Mouse (Mus musculus): ENCODE results near the gene Kcnn4. TPM values are rescaled to one million over a fixed set of nuclear protein-coding genes. Genes with fewer than 3 reads are reported as not detected.

Kcnn4 gene
- 5.2 and 10.9 TPM in 2 replicates for polyA plus RNA-seq (2015; fragmentation: Nextera tagmentation; extraction: Ambion mirVana)

DNA sequence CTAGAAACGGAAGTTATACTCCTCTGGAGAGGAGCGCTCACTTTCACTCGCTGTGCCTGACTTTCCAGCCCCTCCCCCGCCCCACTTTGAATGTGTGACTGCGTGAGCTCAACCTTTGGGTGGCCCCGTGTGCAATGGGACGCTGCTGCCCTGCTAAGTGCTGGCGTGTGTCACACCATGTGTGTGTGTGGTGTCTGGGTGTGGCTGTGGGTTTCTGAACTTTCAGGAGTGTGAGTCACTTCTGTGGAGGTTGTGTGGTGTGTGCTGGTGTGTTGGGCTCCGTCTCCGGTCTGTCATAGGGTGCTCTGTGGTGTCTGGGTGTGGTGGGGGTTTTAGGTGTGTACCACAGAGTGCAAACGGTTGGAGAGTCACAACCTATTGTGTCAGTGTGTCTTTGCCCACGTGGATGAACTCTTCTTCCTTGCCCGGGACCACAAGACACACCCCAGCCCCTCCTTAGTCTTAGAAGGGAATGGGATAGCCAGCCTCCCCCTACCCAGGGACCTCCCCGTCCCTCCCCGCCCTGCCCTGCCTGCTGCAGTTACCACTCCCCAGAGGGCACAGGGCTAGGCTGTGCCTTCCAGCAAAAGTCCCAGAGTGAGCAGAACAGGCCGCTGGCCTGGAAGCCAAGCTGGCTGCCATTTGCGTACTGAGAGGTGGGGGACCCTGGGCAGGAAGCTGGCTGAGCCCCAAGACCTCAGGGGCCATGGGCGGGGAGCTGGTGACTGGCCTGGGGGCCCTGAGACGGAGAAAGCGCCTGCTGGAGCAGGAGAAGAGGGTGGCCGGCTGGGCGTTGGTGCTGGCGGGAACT lies at the start of gene Kcnn4:
Gene Kcnn4 (plus strand): TSS at position 533 of the 811 bp plus-strand sequence.
- 0 out of 2 replicates have a peak, but pooled peaks cover 2% of the 10 kb centered on the region for H3K27me3 ChIP-seq (ENCODE audit: control insufficient read depth, insufficient read depth, low read length)
- peak within 1 kb of the TSS; percentile 61 for H3K9ac ChIP-seq (ENCODE audit: low read length)
- peak; percentile 41; the same call in 1 of the 2 replicates for ATAC-seq (replicated peaks; ENCODE audit: extremely low read depth, insufficient read depth, low FRiP score)
- H3K4me3 ChIP-seq (ENCODE audit: low read length), result peak within 1 kb of the TSS; percentile 45
- 31% methylated on average over 23 of the region's 23 CpGs for WGBS
- H3K36me3 ChIP-seq (ENCODE audit: control insufficient read depth, insufficient read depth), result no peaks in the 10 kb centered on the region
- peak within 1 kb of the TSS; percentile 62; the same call in 1 of the 2 replicates for H3K27ac ChIP-seq (ENCODE audit: low read length)
- H3K4me2 ChIP-seq (ENCODE audit: low read depth, low read length), result peak within 1 kb of the TSS; percentile 37; the same call in 1 of the 2 replicates
- H3K9me3 ChIP-seq (replicated peaks; ENCODE audit: control insufficient read depth, low read length), result no peaks in the 10 kb centered on the region
- H3K4me1 ChIP-seq (ENCODE audit: control insufficient read depth, insufficient read depth, low read length), result peaks cover 8% of the 10 kb centered on the region

DNA sequence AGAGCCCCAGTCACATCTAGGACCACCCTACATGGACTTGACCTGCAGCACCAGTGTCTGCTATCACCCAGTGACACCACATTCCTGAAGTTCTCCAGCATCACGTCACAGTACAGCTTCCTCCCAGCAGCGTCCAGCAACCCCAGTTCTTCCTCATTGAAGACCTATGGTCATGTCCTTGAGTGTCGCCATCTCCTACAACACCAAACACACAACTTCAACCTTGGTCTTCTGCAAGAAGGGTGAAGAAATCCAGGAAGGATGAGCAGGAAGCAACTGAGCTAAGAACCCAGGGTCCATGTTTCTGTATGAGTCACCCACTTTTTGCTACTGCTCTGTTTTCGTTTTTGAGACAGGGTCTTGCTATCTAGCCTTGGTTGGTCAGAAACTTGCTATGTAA lies 47.5 kb upstream of the Kcnn4 start:
- Histone ChIP-seq H3K27me3 (ENCODE audit: control insufficient read depth, insufficient read depth, low read length) (no peaks in the 10 kb centered on the region), H3K27ac (ENCODE audit: low read length) (no peak overlapping the region), H3K36me3 (ENCODE audit: control insufficient read depth, insufficient read depth) (no peaks in the 10 kb centered on the region), H3K9me3 (replicated peaks; ENCODE audit: control insufficient read depth, low read length) (peaks cover 15% of the 10 kb centered on the region), H3K4me2 (ENCODE audit: low read depth, low read length) (no peak overlapping the region), H3K4me1 (ENCODE audit: control insufficient read depth, insufficient read depth, low read length) (no peaks in the 10 kb centered on the region), H3K9ac (ENCODE audit: low read length) (no peak overlapping the region), H3K4me3 (ENCODE audit: low read length) (no peak overlapping the region)
- no peak for ATAC-seq (replicated peaks; ENCODE audit: extremely low read depth, insufficient read depth, low FRiP score)
- 55% methylated on average over 4 of the region's 4 CpGs for WGBS

DNA sequence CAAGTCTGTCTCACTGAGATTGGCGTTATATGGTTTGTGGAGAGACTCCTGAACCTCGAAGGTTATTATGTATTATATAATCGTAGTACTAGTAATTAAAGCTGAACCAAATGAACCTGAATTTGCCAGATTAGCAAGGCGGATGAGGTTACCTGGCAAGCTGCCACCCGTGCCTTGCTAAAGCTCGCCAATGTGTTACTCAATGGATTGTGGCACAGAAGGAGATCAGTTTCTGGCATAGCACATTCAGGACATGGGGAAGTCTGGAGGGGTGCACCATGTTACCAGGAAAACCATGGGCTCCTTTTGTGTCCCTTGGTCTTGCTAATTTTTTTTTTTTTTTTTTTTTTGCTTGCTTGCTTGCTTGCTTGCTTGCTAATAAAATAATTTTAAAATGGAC lies 44.9 kb upstream of the Kcnn4 start:
- ATAC-seq (replicated peaks; ENCODE audit: extremely low read depth, insufficient read depth, low FRiP score), result no peak
- WGBS, result 88% methylated on average over 6 of the region's 6 CpGs
- Histone ChIP-seq H3K9ac (ENCODE audit: low read length) (no peak overlapping the region), H3K36me3 (ENCODE audit: control insufficient read depth, insufficient read depth) (no peaks in the 10 kb centered on the region), H3K4me1 (ENCODE audit: control insufficient read depth, insufficient read depth, low read length) (no peaks in the 10 kb centered on the region), H3K27ac (ENCODE audit: low read length) (no peak overlapping the region), H3K9me3 (replicated peaks; ENCODE audit: control insufficient read depth, low read length) (peaks cover 15% of the 10 kb centered on the region), H3K27me3 (ENCODE audit: control insufficient read depth, insufficient read depth, low read length) (no peaks in the 10 kb centered on the region), H3K4me3 (ENCODE audit: low read length) (no peak overlapping the region), H3K4me2 (ENCODE audit: low read depth, low read length) (peak overlapping the region; percentile 65; the same call in 1 of the 2 replicates)

DNA sequence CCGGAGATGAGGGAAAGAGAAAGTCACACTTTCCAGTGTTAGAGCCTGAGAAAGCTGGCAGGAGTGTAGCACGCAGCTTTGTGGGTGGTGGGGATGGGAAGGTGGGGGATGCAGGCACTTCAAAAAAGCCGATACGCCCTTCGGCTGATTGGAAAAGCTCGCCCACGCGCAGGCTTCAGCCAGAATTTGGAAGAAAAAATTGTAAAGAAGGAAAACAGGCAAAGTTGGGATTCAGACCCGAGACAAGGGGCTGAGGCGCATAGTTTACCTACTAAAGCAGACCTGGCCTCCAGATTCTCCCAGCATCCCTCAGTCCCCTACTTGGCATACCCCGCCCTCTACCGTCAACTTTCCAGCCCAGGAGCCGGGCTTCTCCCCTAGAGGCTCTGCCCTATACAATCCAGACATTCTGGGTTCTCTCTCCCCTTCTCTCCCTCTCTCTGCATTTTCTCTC lies 44.4 kb upstream of the Kcnn4 start:
- Histone ChIP-seq H3K36me3 (ENCODE audit: control insufficient read depth, insufficient read depth) (no peaks in the 10 kb centered on the region), H3K27me3 (ENCODE audit: control insufficient read depth, insufficient read depth, low read length) (no peaks in the 10 kb centered on the region), H3K9ac (ENCODE audit: low read length) (peak overlapping the region; percentile 49; the same call in 1 of the 2 replicates), H3K4me2 (ENCODE audit: low read depth, low read length) (peak overlapping the region; percentile 65), H3K9me3 (replicated peaks; ENCODE audit: control insufficient read depth, low read length) (peaks cover 15% of the 10 kb centered on the region), H3K4me3 (ENCODE audit: low read length) (peak overlapping the region; percentile 38), H3K4me1 (ENCODE audit: control insufficient read depth, insufficient read depth, low read length) (no peaks in the 10 kb centered on the region), H3K27ac (ENCODE audit: low read length) (no peak overlapping the region)
- 5% methylated on average over 13 of the region's 13 CpGs for WGBS
- ATAC-seq (replicated peaks; ENCODE audit: extremely low read depth, insufficient read depth, low FRiP score), result no peak

DNA sequence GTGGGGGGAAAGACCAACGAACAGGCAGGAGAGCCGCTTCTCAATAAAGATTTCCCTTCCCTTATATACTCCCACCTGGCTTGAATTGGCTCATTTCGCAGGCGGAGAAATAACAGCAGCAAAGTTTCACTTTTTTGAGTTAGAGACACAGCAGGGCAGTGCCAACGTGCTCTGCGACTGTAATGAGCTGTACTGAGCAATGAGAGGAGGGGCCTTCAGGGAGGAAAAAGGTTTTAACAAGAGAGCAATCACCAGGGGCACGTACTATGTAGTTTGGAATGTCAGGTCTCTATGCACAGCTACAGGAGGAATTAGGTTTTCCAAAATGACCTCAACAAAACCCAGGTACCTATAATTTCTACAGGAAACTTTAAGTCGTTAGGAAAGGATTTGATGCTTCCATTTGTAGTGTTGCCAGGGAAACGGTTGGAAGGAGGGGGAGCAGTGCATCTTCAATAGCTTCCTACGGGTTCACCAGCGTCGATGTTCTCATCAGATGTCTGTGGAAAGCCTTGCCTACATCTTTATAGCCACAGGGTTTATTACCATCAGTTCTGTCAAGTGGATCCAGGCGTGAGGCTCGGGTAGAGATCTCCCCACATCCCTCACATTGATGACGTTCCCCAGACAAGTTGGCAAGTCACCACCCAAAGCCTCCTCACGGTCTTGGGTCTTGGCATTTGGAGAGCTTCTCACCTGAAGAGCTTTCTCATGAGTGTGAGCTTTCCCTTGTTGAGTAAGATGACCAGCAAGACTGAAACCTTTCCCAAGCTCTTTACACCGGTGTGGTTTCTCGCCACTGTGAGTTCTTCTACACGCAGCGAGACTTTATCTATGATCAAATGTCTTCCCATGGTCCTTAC lies 43.6 kb upstream of the Kcnn4 start:
- Histone ChIP-seq H3K27me3 (ENCODE audit: control insufficient read depth, insufficient read depth, low read length) (no peaks in the 10 kb centered on the region), H3K27ac (ENCODE audit: low read length) (no peak overlapping the region), H3K4me2 (ENCODE audit: low read depth, low read length) (peak overlapping the region; percentile 65), H3K9me3 (replicated peaks; ENCODE audit: control insufficient read depth, low read length) (peaks cover 15% of the 10 kb centered on the region), H3K36me3 (ENCODE audit: control insufficient read depth, insufficient read depth) (no peaks in the 10 kb centered on the region), H3K9ac (ENCODE audit: low read length) (no peak overlapping the region), H3K4me1 (ENCODE audit: control insufficient read depth, insufficient read depth, low read length) (no peaks in the 10 kb centered on the region), H3K4me3 (ENCODE audit: low read length) (peak overlapping the region; percentile 38)
- ATAC-seq (replicated peaks; ENCODE audit: extremely low read depth, insufficient read depth, low FRiP score), result no peak
- WGBS, result 47% methylated on average over 20 of the region's 20 CpGs

DNA sequence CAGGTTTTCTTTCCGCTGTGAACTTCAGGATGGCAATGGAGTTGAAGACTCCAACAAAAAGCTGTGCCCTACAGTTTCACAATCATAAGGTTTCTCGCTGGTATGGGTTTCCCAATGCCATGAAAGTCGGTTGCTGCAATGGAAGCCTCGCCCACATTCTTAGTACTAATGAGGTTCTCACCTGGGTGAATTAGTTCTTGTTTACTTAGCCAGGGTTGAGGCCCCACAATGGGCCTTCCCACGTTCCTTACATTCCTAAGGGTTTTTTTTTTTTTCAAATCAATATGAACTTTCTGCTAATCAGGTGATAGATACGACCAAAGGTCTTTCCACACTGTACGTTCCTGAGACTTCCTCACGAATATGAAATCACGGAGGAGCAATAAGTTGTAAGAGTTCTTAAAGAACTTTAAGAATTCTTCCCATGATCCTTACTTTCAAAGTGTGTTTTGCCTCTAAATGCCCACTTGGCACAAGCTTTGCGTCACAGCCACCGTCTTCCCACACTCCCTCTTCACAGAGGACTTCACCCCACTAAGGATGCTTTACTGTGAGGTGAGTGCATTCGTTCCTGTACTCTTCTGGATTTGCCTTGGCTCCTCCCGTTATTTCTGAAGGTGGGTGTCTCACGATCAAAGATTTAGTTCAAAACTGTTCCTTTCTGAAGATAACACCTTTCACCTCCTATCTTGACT lies 42.6 kb upstream of the Kcnn4 start:
- H3K9me3 ChIP-seq (replicated peaks; ENCODE audit: control insufficient read depth, low read length), result peaks cover 15% of the 10 kb centered on the region
- WGBS, result 77% methylated on average over 14 of the region's 14 CpGs
- H3K27me3 ChIP-seq (ENCODE audit: control insufficient read depth, insufficient read depth, low read length), result 0 out of 2 replicates have a peak, but pooled peaks cover 6% of the 10 kb centered on the region
- no peaks in the 10 kb centered on the region for H3K36me3 ChIP-seq (ENCODE audit: control insufficient read depth, insufficient read depth)
- no peak for ATAC-seq (replicated peaks; ENCODE audit: extremely low read depth, insufficient read depth, low FRiP score)
- no peak overlapping the region for H3K27ac ChIP-seq (ENCODE audit: low read length)
- no peak overlapping the region for H3K4me3 ChIP-seq (ENCODE audit: low read length)
- H3K9ac ChIP-seq (ENCODE audit: low read length), result no peak overlapping the region
- no peak overlapping the region for H3K4me2 ChIP-seq (ENCODE audit: low read depth, low read length)
- H3K4me1 ChIP-seq (ENCODE audit: control insufficient read depth, insufficient read depth, low read length), result no peaks in the 10 kb centered on the region

DNA sequence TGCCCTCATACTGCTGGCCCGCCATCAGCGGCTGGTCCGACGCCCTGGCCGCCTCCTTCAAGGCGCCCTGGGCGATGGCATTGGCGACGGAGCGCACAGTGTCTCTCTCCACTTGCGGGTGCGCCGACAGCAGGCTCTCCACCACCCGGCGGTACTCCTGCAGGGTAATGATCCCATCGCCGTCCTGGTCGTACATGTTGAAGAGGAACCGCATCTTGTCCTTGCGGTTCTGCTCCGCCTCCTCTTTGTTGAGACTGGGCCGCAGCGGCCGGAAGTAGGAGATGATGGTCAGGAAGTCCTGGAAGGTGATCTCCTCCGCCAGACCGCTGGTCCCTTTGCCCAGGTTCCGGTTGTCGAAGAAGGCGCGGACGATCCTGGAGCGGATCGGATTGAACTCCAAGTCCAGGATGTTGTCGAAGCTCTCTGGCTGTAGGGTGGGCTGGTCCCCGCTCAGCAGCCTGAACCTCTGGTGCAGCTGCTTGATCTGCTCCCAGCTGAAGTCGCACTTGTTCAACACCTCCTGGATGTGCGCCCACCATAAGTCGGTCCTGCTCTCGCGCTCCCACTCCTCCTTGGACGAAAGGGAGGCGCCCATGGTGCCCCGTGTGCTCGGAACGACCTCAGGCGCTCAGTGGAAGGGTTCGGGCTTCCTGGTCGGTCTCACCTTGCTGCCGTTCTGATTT lies 36.6 kb upstream of the Kcnn4 start, which contains the start of gene Tescl:
Gene Tescl (minus strand): TSS at position 633 of the 683 bp plus-strand sequence.
- Histone ChIP-seq H3K27ac (ENCODE audit: low read length) (no peak within 1 kb of the TSS), H3K4me2 (ENCODE audit: low read depth, low read length) (peak within 1 kb of the TSS; percentile 32), H3K9me3 (replicated peaks; ENCODE audit: control insufficient read depth, low read length) (peaks cover 6% of the 10 kb centered on the region; the same call in 1 of the 2 replicates), H3K4me1 (ENCODE audit: control insufficient read depth, insufficient read depth, low read length) (no peaks in the 10 kb centered on the region), H3K4me3 (ENCODE audit: low read length) (peak within 1 kb of the TSS; percentile 15), H3K9ac (ENCODE audit: low read length) (no peak within 1 kb of the TSS), H3K27me3 (ENCODE audit: control insufficient read depth, insufficient read depth, low read length) (peaks cover 25% of the 10 kb centered on the region), H3K36me3 (ENCODE audit: control insufficient read depth, insufficient read depth) (no peaks in the 10 kb centered on the region)
- WGBS, result 34% methylated on average over 49 of the region's 49 CpGs
- no peak for ATAC-seq (replicated peaks; ENCODE audit: extremely low read depth, insufficient read depth, low FRiP score)

DNA sequence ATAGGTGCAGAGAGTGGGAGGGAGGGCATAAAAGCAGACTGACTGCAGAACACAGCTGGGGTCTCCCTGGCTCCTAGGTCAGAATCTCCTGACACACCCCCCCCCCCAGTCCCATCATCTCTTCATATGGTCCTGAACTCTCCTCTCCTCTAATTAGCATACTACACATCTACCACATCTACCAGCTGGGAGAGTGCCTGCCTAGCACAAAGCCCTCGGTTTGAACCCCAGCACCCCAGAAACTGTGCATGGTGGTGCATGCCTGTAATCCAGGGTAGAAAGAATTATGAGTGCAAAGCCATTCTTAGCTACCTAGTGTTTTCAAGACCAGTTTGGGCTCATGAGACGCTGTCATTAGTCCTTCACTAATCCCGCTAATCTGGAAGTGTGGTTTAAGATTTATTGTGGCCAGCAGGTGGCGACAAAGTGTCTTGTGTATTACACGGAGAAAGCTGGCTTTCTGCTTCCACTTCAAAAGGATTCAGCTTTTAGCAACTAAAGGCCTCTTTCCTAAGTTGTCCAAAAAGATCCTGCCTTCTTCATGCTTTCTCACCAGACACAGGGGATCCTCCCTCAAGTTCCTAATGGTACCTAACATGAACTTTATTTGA lies 34.3 kb upstream of the Kcnn4 start:
- Histone ChIP-seq H3K9me3 (replicated peaks; ENCODE audit: control insufficient read depth, low read length) (peaks cover 6% of the 10 kb centered on the region; the same call in 1 of the 2 replicates), H3K9ac (ENCODE audit: low read length) (no peak overlapping the region), H3K27me3 (ENCODE audit: control insufficient read depth, insufficient read depth, low read length) (peaks cover 25% of the 10 kb centered on the region), H3K36me3 (ENCODE audit: control insufficient read depth, insufficient read depth) (no peaks in the 10 kb centered on the region), H3K4me2 (ENCODE audit: low read depth, low read length) (no peak overlapping the region), H3K4me3 (ENCODE audit: low read length) (no peak overlapping the region), H3K27ac (ENCODE audit: low read length) (no peak overlapping the region), H3K4me1 (ENCODE audit: control insufficient read depth, insufficient read depth, low read length) (no peaks in the 10 kb centered on the region)
- 12% methylated on average over 5 of the region's 5 CpGs for WGBS
- ATAC-seq (replicated peaks; ENCODE audit: extremely low read depth, insufficient read depth, low FRiP score), result no peak
